Mouse (Mus musculus) heart, postnatal 0 days (tissue): ENCODE measurements around the gene Mipep. TPM values are rescaled to one million over a fixed set of nuclear protein-coding genes. Genes with fewer than 3 reads are reported as not detected.

Experiments used
- ATAC-seq: fragments of 200-750 bp; cut with Nextera tagmentation; 2 replicates; pipeline ENCODE4 v1.8.0; 2017; ENCODE audit warnings: low read depth, moderate number of reproducible peaks, moderate library complexity; ENCODE audit not compliant: insufficient read depth
- DNase-seq: peaks from one replicate; pipeline ENCODE4 v3.0.0-alpha.2; 2016; ENCODE audit warnings: low spot score
- H3K27ac ChIP-seq: fragments of 300-500 bp; sonication (generic); 2 replicates; pipeline ENCODE4 v1.5.1; 2014; ENCODE audit warnings: low read depth, mild to moderate bottlenecking
- H3K27me3 ChIP-seq: fragments of 300-500 bp; sonication (generic); 2 replicates; pipeline ENCODE4 v1.6.1; 2014; ENCODE audit warnings: low read length, mixed read lengths; ENCODE audit not compliant: control insufficient read depth, insufficient read depth
- H3K36me3 ChIP-seq: fragments of 300-500 bp; sonication (generic); replicated peaks from 2 replicates; pipeline ENCODE4 v1.6.1; 2014; ENCODE audit warnings: low read length, mixed read lengths; ENCODE audit not compliant: control insufficient read depth, insufficient read depth
- H3K4me1 ChIP-seq: fragments of 300-500 bp; sonication (generic); 2 replicates; pipeline ENCODE4 v1.6.1; 2014; ENCODE audit warnings: antibody characterized with exemption; ENCODE audit not compliant: control insufficient read depth, insufficient read depth
- H3K4me2 ChIP-seq: fragments of 300-500 bp; sonication (generic); 2 replicates; pipeline ENCODE4 v1.6.1; 2014; ENCODE audit warnings: low read depth, mild to moderate bottlenecking, low read length, moderate library complexity
- H3K4me3 ChIP-seq: fragments of 300-500 bp; sonication (generic); 2 replicates; pipeline ENCODE4 v1.5.1; 2014; ENCODE audit warnings: low read depth, low read length
- H3K9ac ChIP-seq: fragments of 300-500 bp; sonication (generic); replicated peaks from 2 replicates; pipeline ENCODE4 v1.6.1; 2014; ENCODE audit warnings: low read depth, low read length, mixed read lengths
- H3K9me3 ChIP-seq: fragments of 300-500 bp; sonication (generic); replicated peaks from 2 replicates; pipeline ENCODE4 v1.6.1; 2016; ENCODE audit warnings: low read length; ENCODE audit not compliant: control insufficient read depth
- CTCF ChIP-seq: IDR thresholded peaks from 2 replicates; pipeline ENCODE4 v1.5.1; 2016; ENCODE audit warnings: antibody characterized with exemption, control low read depth, low read depth
- EP300 ChIP-seq: IDR thresholded peaks from 2 replicates; pipeline ENCODE4 v1.6.1; 2016; ENCODE audit warnings: antibody characterized with exemption, low read depth
- WGBS: fragments of 180-500 bp; shearing (Covaris S2); extraction: QIAGEN DNeasy Blood & Tissue Kit; methylation state at CpG from one replicate; pipeline ENCODE4 v1.1.7; 2014; 5-methylcytosine and 5-hydroxymethylcytosine counted together
- polyA plus RNA-seq: library from polyadenylated mRNA; unstranded; fragments of >200 nt; fragmentation: Nextera tagmentation; extraction: Ambion mirVana; gene quantifications from 2 replicates; pipeline ENCODE4 v1.2.1, GENCODE M21; 2015
- total RNA-seq: library from RNA; depleted of rRNA; stranded (reverse); fragments of >200 nt; gene quantifications from 2 replicates; pipeline ENCODE4 v1.2.3, GENCODE M21; 2014; ENCODE audit warnings: low replicate concordance

Mipep gene
- total and polyA plus RNA-seq, 2 experiments from 2014 or later, result 29.2 to 49.1 TPM

GRCm38 (mm10) chr14:60796600-60797322 is 12.4 kb downstream of the Mipep start:
- Histone ChIP-seq H3K9me3 (no peaks in the 10 kb centered on the region), H3K4me3 (no peak overlapping the region), H3K4me1 (no peaks in the 10 kb centered on the region), H3K4me2 (no peak overlapping the region), H3K36me3 (peaks cover 38% of the 10 kb centered on the region), H3K27ac (no peak overlapping the region), H3K9ac (no peak overlapping the region), H3K27me3 (no peaks in the 10 kb centered on the region)
- WGBS, result 64% methylated on average over 4 of the region's 4 CpGs
- TF ChIP-seq CTCF (no peak), EP300 (no peak)
- ATAC-seq (no peak), DNase-seq (no peak)

GRCm38 (mm10) chr14:60797596-60797995 is 13.2 kb downstream of the Mipep start:
- Histone ChIP-seq H3K4me2 (no peak overlapping the region), H3K4me3 (no peak overlapping the region), H3K9ac (no peak overlapping the region), H3K27me3 (no peaks in the 10 kb centered on the region), H3K4me1 (no peaks in the 10 kb centered on the region), H3K36me3 (peaks cover 31% of the 10 kb centered on the region), H3K27ac (no peak overlapping the region), H3K9me3 (no peaks in the 10 kb centered on the region)
- TF ChIP-seq CTCF (no peak), EP300 (no peak)
- no peak for ATAC-seq
- DNase-seq, result no peak
- WGBS, result 87% methylated on average over 5 of the region's 5 CpGs

DNA sequence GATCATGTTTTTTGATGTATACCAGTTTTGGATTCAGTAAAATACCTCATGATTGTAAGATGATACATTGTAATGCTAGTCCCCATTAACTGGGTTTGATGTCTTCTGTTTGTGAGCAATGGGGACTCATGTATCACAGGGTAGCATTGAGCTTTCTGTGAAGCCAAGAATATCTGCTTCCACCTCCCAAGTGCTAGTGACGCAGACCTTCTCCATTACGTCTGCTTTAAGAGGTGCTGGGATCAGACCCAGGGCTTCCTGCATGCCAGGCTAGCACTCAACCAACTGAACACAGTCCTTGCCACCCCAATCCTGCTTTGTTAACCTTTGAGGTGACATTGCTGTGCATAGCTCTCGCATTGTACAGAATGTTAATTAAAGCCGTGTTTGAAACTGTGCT is 14.3 kb downstream of the Mipep start:
- peaks cover 41% of the 10 kb centered on the region for H3K36me3 ChIP-seq
- no peaks in the 10 kb centered on the region for H3K9me3 ChIP-seq
- no peaks in the 10 kb centered on the region for H3K4me1 ChIP-seq
- ATAC-seq (no peak), DNase-seq (no peak)
- H3K9ac ChIP-seq, result no peak overlapping the region
- no peaks in the 10 kb centered on the region for H3K27me3 ChIP-seq
- H3K27ac ChIP-seq, result no peak overlapping the region
- no peak overlapping the region for H3K4me2 ChIP-seq
- TF ChIP-seq EP300, result no peak
- no peak for TF ChIP-seq CTCF
- no peak overlapping the region for H3K4me3 ChIP-seq
- whole genome bisulfite sequencing, result 70% methylated on average over 4 of the region's 4 CpGs

DNA sequence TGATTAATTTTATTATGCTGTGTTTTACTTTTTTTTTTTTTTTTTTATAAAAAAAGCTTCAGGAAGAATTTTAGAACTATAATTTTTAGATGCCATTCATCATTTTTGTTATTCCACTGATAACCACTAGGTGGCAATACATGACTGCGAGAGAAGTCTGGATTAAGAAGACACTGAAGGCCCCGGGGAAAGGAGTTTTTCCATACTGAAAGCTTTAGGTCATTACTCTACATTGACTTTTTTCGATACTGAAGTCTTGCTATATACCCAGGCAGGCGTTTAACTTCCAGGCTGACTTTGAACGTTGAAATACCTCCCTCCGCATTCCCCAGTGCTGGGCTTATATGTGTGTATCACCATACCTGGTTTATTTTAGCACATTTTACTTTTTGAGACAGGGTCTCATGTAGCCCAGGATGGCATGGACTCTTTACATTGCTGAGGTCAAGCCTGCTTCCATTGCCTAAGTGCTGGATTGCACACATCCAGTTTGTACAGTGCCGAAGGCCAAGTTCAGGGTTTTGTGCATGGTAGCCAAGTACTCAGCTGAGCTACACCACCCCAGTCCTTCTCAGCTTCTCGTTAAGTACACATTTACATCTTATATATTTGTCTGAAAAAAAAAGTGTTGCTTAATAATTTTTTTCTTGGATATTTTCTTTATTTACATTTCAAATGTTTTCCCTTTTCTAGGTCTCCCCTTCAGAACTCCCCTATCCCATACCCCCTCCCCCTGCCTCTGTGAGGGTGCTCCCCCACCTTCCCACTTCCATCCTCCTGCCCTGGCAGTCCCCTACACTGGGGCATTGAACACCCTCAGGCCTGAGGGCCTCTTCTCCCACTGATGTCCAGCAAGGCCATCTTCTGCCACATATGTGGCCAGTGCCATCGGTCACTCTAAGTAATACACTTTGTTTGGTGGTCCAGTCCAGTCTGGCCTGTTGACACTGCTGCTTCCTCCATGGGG is 15.7 kb downstream of the Mipep start:
- no peaks in the 10 kb centered on the region for H3K4me1 ChIP-seq
- no peak overlapping the region for H3K4me2 ChIP-seq
- no peaks in the 10 kb centered on the region for H3K27me3 ChIP-seq
- no peak overlapping the region for H3K4me3 ChIP-seq
- H3K36me3 ChIP-seq, result peaks cover 44% of the 10 kb centered on the region
- no peaks in the 10 kb centered on the region for H3K9me3 ChIP-seq
- peak; percentile 66 for DNase-seq
- WGBS, result 48% methylated on average over 9 of the region's 9 CpGs
- H3K9ac ChIP-seq, result no peak overlapping the region
- no peak for ATAC-seq
- H3K27ac ChIP-seq, result no peak overlapping the region
- TF ChIP-seq CTCF (peak; percentile 71), EP300 (no peak)

DNA sequence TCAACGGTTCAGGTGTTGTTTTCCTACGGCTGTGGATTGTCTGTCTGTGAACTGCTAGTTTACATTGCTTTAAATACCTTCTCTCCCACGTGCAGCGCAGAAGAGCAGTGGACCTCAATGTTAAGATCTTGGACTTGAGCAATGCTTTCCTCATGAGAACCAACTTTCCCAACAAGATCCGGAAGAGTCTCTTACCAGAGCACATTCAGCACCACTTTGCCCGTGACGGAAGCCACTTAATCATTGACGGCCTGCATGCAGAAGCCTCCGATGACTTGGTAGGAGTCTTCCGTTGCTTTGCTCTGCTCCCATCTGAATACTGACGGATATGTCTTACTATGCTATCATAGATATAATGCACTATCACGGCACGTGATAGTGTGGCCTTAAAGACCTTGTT is 17.7 kb downstream of the Mipep start:
- TF ChIP-seq EP300, result no peak
- no peak for TF ChIP-seq CTCF
- WGBS, result 93% methylated on average over 13 of the region's 13 CpGs
- no peak for ATAC-seq
- no peak overlapping the region for H3K27ac ChIP-seq
- no peak for DNase-seq
- H3K27me3 ChIP-seq, result no peaks in the 10 kb centered on the region
- H3K4me2 ChIP-seq, result no peak overlapping the region
- H3K9me3 ChIP-seq, result no peaks in the 10 kb centered on the region
- no peaks in the 10 kb centered on the region for H3K4me1 ChIP-seq
- H3K36me3 ChIP-seq, result peaks cover 35% of the 10 kb centered on the region
- no peak overlapping the region for H3K9ac ChIP-seq
- H3K4me3 ChIP-seq, result no peak overlapping the region
